In genomic region chr2:5614308-5614705, GRCm38 (mm10) we compare ENCODE assay signal across 8 mouse cellular contexts.
A peak's percentile ranks its signal among the peaks of the same experiment; 100 is the strongest.
DNase-seq lines count a peak whose midpoint lies in the region; ATAC-seq and TF ChIP-seq lines count a peak whose summit lies in the region.

No protein-coding gene starts in this region.

- no peak for TF ChIP-seq RAD21 in CH12.LX (IDR thresholded peaks at IDR 0.05; ENCODE audit: low read depth, low read length)

- H3K9ac ChIP-seq in hindbrain, embryonic 14.5 days: no peak overlapping the region
- no peak overlapping the region for H3K9ac ChIP-seq in hindbrain, embryonic 16.5 days (ENCODE audit: low read depth, low read length)
- peak overlapping the region; percentile 41 for H3K9ac ChIP-seq in CH12.LX (ENCODE audit: insufficient read depth, low read depth)
- peak overlapping the region; percentile 42; the same call in 1 of the 2 replicates for H3K9ac ChIP-seq in midbrain, embryonic 11.5 days (ENCODE audit: low read length)

- H3K4me3 ChIP-seq in hindbrain, embryonic 14.5 days (replicated peaks; ENCODE audit: low read length): no peak overlapping the region
- no peak overlapping the region for H3K4me3 ChIP-seq in hindbrain, embryonic 16.5 days (ENCODE audit: low read length)
- H3K4me3 ChIP-seq in CH12.LX (replicated peaks in 1 of 3; ENCODE audit: low read depth in 2 of 3, low read length in 2 of 3, poor library complexity in 1 of 3): peak overlapping the region in 1 of 3 experiments; percentile 9
- no peak overlapping the region for H3K4me3 ChIP-seq in embryonic facial prominence, embryonic 10.5 days
- no peak overlapping the region for H3K4me3 ChIP-seq in midbrain, embryonic 11.5 days (ENCODE audit: low read depth, low read length)

- no peaks in the 10 kb centered on the region for H3K79me2 ChIP-seq in CH12.LX (replicated peaks; ENCODE audit: control insufficient read depth, extremely low read depth, insufficient read depth, poor library complexity, severe bottlenecking)

- no peak overlapping the region for H3K4me2 ChIP-seq in hindbrain, embryonic 14.5 days (replicated peaks)
- H3K4me2 ChIP-seq in hindbrain, embryonic 16.5 days (ENCODE audit: low read length): no peak overlapping the region
- H3K4me2 ChIP-seq in CH12.LX (ENCODE audit: insufficient read depth, low read depth, poor library complexity, severe bottlenecking): peak overlapping the region; percentile 68
- no peak overlapping the region for H3K4me2 ChIP-seq in midbrain, embryonic 11.5 days

- no peaks in the 10 kb centered on the region for H3K27me3 ChIP-seq in hindbrain, embryonic 14.5 days (ENCODE audit: control insufficient read depth, insufficient read depth, low read length)
- H3K27me3 ChIP-seq in hindbrain, embryonic 16.5 days (replicated peaks; ENCODE audit: control insufficient read depth, insufficient read depth, low read length): no peaks in the 10 kb centered on the region
- H3K27me3 ChIP-seq in CH12.LX (replicated peaks): no peaks in the 10 kb centered on the region
- H3K27me3 ChIP-seq in embryonic facial prominence, embryonic 10.5 days (replicated peaks; ENCODE audit: low read depth, poor library complexity, severe bottlenecking): no peaks in the 10 kb centered on the region
- H3K27me3 ChIP-seq in midbrain, embryonic 11.5 days (ENCODE audit: control insufficient read depth, insufficient read depth, low read length): no peaks in the 10 kb centered on the region

- DNase-seq in hindbrain, embryonic 14.5 days (ENCODE audit: low spot score): no peak
- DNase-seq in CH12.LX (ENCODE audit: extremely low read depth): no peak
- DNase-seq in embryonic facial prominence, embryonic 10.5 days (ENCODE audit: low spot score): no peak
- peak; percentile 95 for DNase-seq in midbrain, embryonic 11.5 days (ENCODE audit: low spot score, missing footprints)
- DNase-seq in cerebellum, postnatal 10 days: no peak
- DNase-seq in layer of hippocampus, adult 11-12 months (ENCODE audit: low spot score): no peak

- H3K4me1 ChIP-seq in hindbrain, embryonic 14.5 days (replicated peaks; ENCODE audit: control insufficient read depth, insufficient read depth, low read length): peaks cover 4% of the 10 kb centered on the region; the same call in 1 of the 2 replicates
- H3K4me1 ChIP-seq in hindbrain, embryonic 16.5 days (ENCODE audit: control insufficient read depth, insufficient read depth, low read depth, low read length): peaks cover 15% of the 10 kb centered on the region
- H3K4me1 ChIP-seq in CH12.LX (ENCODE audit: control insufficient read depth in 1 of 2, insufficient read depth in 2 of 2): peaks cover 22 to 73% of the 10 kb centered on the region in 2 experiments
- H3K4me1 ChIP-seq in embryonic facial prominence, embryonic 10.5 days: peaks cover 28% of the 10 kb centered on the region
- peaks cover 17% of the 10 kb centered on the region for H3K4me1 ChIP-seq in midbrain, embryonic 11.5 days (ENCODE audit: control insufficient read depth, insufficient read depth, low read length)

- peak; percentile 35; the same call in 1 of the 2 replicates for ATAC-seq in hindbrain, embryonic 14.5 days (ENCODE audit: low FRiP score)
- no peak for ATAC-seq in hindbrain, embryonic 16.5 days
- ATAC-seq in midbrain, embryonic 11.5 days (ENCODE audit: low FRiP score): peak; percentile 72
- ATAC-seq in megakaryocyte-erythroid progenitor cell, adult 5-6 weeks (replicated peaks; ENCODE audit: low FRiP score, low TSS enrichment, poor library complexity, severe bottlenecking): no peak

- dilution Hi-C loops in CH12.LX (cut with MboI; ENCODE audit: extremely low pct_ligation_motif_present, extremely low pct_unique_long_range_greater_than_20kb, low sequenced_read_pairs): no loop called here

- TF ChIP-seq CTCF in CH12.LX (conservative IDR thresholded peaks at IDR 0.05 in 1 of 2, IDR thresholded peaks at IDR 0.05 in 1 of 2; ENCODE audit: low read depth in 2 of 2, low read length in 2 of 2): no peak

- no peak overlapping the region for H3K27ac ChIP-seq in hindbrain, embryonic 14.5 days
- H3K27ac ChIP-seq in hindbrain, embryonic 16.5 days (ENCODE audit: low read depth, low read length): no peak overlapping the region; the same call in 1 of the 2 replicates
- peak overlapping the region; percentile 94 for H3K27ac ChIP-seq in CH12.LX (ENCODE audit: insufficient read depth, low read depth)
- H3K27ac ChIP-seq in embryonic facial prominence, embryonic 10.5 days (replicated peaks): peak overlapping the region; percentile 72
- H3K27ac ChIP-seq in midbrain, embryonic 11.5 days (ENCODE audit: low read depth, low read length): no peak overlapping the region

- TF ChIP-seq EP300 in CH12.LX (IDR thresholded peaks at IDR 0.05; ENCODE audit: low read length): no peak

- in situ Hi-C loops in CH12.LX (cut with MboI; ENCODE audit: low pct_ligation_motif_present, low pct_unique_long_range_greater_than_20kb, low sequenced_read_pairs): no loop called here

- 26% methylated on average over 2 of the region's 2 CpGs for WGBS in hindbrain, embryonic 14.5 days
- WGBS in hindbrain, embryonic 16.5 days: 25% methylated on average over 2 of the region's 2 CpGs
- WGBS in embryonic facial prominence, embryonic 10.5 days: 33% methylated on average over 2 of the region's 2 CpGs
- 9% methylated on average over 2 of the region's 2 CpGs for WGBS in midbrain, embryonic 11.5 days

- no peak for TF ChIP-seq POLR2A in CH12.LX (IDR thresholded peaks at IDR 0.05; ENCODE audit: low read depth, low read length)

- H3K36me3 ChIP-seq in hindbrain, embryonic 14.5 days (replicated peaks; ENCODE audit: control insufficient read depth, insufficient read depth): no peaks in the 10 kb centered on the region
- H3K36me3 ChIP-seq in hindbrain, embryonic 16.5 days (ENCODE audit: control insufficient read depth, insufficient read depth, low read length): no peaks in the 10 kb centered on the region
- peaks cover 0 to 19% of the 10 kb centered on the region in 2 experiments for H3K36me3 ChIP-seq in CH12.LX (replicated peaks in 1 of 2; ENCODE audit: control insufficient read depth in 1 of 2, insufficient read depth in 1 of 2, low read length in 1 of 2)
- no peaks in the 10 kb centered on the region for H3K36me3 ChIP-seq in embryonic facial prominence, embryonic 10.5 days (replicated peaks)
- no peaks in the 10 kb centered on the region for H3K36me3 ChIP-seq in midbrain, embryonic 11.5 days (ENCODE audit: control insufficient read depth, insufficient read depth, low read length)

- no peaks in the 10 kb centered on the region for H3K9me3 ChIP-seq in hindbrain, embryonic 14.5 days (ENCODE audit: control insufficient read depth, low read length)
- no peaks in the 10 kb centered on the region for H3K9me3 ChIP-seq in hindbrain, embryonic 16.5 days (ENCODE audit: control insufficient read depth, low read length)
- H3K9me3 ChIP-seq in CH12.LX (replicated peaks; ENCODE audit: low read length): peaks cover 13% of the 10 kb centered on the region
- H3K9me3 ChIP-seq in embryonic facial prominence, embryonic 10.5 days: no peaks in the 10 kb centered on the region
- no peaks in the 10 kb centered on the region for H3K9me3 ChIP-seq in midbrain, embryonic 11.5 days (ENCODE audit: control insufficient read depth, low read length)

TF ChIP-seq in CH12.LX, 34 proteins besides CTCF, POLR2A, EP300 and RAD21:
- TF ChIP-seq UBTF (IDR thresholded peaks at IDR 0.05; ENCODE audit: low read depth, low read length) (0 out of 2 replicates have a peak, but pooled peaks have one; percentile 29), ZMIZ1 (IDR thresholded peaks at IDR 0.05; ENCODE audit: low read depth, low read length) (no peak)

Comparison
In these comparisons a context has a peak if more than half of its experiments do, and no peak if none do; other contexts are left out.
1. ATAC-seq: peak in hindbrain, embryonic 14.5 days (single experiment) and midbrain, embryonic 11.5 days (single experiment); none in hindbrain, embryonic 16.5 days (single experiment) and megakaryocyte-erythroid progenitor cell, adult 5-6 weeks (single experiment).
2. H3K27ac ChIP-seq: peak in CH12.LX (single experiment) and embryonic facial prominence, embryonic 10.5 days (single experiment); none in hindbrain, embryonic 14.5 days (single experiment), hindbrain, embryonic 16.5 days (single experiment) and midbrain, embryonic 11.5 days (single experiment).
3. H3K9ac ChIP-seq: peak in CH12.LX (single experiment) and midbrain, embryonic 11.5 days (single experiment); none in hindbrain, embryonic 14.5 days (single experiment) and hindbrain, embryonic 16.5 days (single experiment).